Mouse (Mus musculus) cortical plate, adult 2 months (tissue): Measurements from ENCODE around the gene Olfr715.

Source experiments
- CTCF ChIP-seq: fragments of 200-500 bp; IDR thresholded peaks from 2 replicates; pipeline ENCODE4 v1.5.1; 2011; ENCODE audit warnings: mild to moderate bottlenecking, control low read depth, low read length; ENCODE audit not compliant: insufficient read depth; ENCODE audit errors: extremely low read depth
- POLR2A ChIP-seq: fragments of 200-500 bp; IDR thresholded peaks from 2 replicates; pipeline ENCODE4 v1.6.1; 2011; ENCODE audit warnings: mild to moderate bottlenecking, low read length, control low read depth; ENCODE audit not compliant: insufficient read depth; ENCODE audit errors: extremely low read depth

DNA sequence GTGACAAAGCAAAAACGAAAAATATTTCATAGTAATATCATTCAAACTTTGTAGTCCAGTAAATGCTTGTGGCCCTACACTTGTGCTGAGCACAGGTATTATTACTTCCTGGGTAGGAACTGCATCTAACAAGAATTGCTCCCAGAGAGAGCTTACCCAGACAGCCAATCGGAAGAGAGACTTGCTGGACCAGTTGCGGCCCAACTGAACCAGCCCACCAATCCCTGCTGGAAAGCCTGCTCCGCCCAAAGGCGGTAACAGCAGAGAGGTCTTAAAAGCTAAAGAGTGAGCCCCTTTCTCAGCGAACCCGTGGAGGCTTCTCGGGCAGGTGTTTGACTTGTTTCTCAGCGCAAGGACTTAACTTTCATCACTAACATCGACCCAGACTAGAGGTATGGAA, 35.8 kb upstream of the Olfr715 start, which contains the start of gene Nlrp14:
- TF ChIP-seq CTCF, result no peak
- no peak for TF ChIP-seq POLR2A
